Mouse (Mus musculus): ENCODE measurements at regions not wholly inside any gene's neighbourhood (a gene's known extent, or its start where the extent isn't known, plus 50 kb on each side); places are given as distances from the start of the nearest gene placed in this dataset.
"Not testable (repeated sequence)": the region's sequence is repeated elsewhere in the genome, so short reads cannot be mapped to it uniquely, and the experiment has no call there.

GRCm38 (mm10) chr15:9954941-9955340, 206.3 kb upstream of the Spef2 start:
- no peak for DNase-seq

- no peak for DNase-seq
These were observed 202.0 kb upstream of the Prlr start for GRCm38 (mm10) chr15:9974999-9975398.

GRCm38 (mm10) chr15:10011289-10012234, 165.5 kb upstream of the Prlr start:
- no peak for DNase-seq

GRCm38 (mm10) chr15:10017216-10017615, 159.8 kb upstream of the Prlr start:
- peak; percentile 4 for DNase-seq

GRCm38 (mm10) chr15:10029902-10030301, 147.1 kb upstream of the Prlr start:
- no peak for DNase-seq

- DNase-seq, result no peak
These were observed 141.5 kb upstream of the Prlr start for GRCm38 (mm10) chr15:10035561-10035960.

- not testable (repeated sequence) for DNase-seq
These were observed 140.5 kb upstream of the Prlr start for GRCm38 (mm10) chr15:10036576-10036975.

- no peak for DNase-seq
These were observed 103.5 kb upstream of the Prlr start for GRCm38 (mm10) chr15:10073580-10073979.

GRCm38 (mm10) chr15:10074916-10075315, 102.1 kb upstream of the Prlr start:
- DNase-seq, result no peak

GRCm38 (mm10) chr15:10075391-10076060, 101.5 kb upstream of the Prlr start:
- no peak for DNase-seq

- DNase-seq, result no peak
These were observed 101.0 kb upstream of the Prlr start for GRCm38 (mm10) chr15:10076061-10076400.

- DNase-seq, result no peak
These were observed 98.6 kb upstream of the Prlr start for GRCm38 (mm10) chr15:10078434-10078833.

- no peak for DNase-seq
These were observed 97.5 kb upstream of the Prlr start for GRCm38 (mm10) chr15:10079510-10079909.

GRCm38 (mm10) chr15:10088691-10089090, 88.3 kb upstream of the Prlr start:
- DNase-seq, result peak; percentile 13

- no peak for DNase-seq
These were observed 86.5 kb upstream of the Prlr start for GRCm38 (mm10) chr15:10090384-10091092.

- no peak for DNase-seq
These were observed 73.7 kb upstream of the Prlr start for GRCm38 (mm10) chr15:10103350-10103749.

- not testable (repeated sequence) for DNase-seq
These were observed 71.6 kb upstream of the Prlr start for GRCm38 (mm10) chr15:10105211-10105976.

- no peak for DNase-seq
These were observed 70.2 kb upstream of the Prlr start for GRCm38 (mm10) chr15:10106853-10107252.

All from adrenal gland, adult 8-10 months (tissue).